Mouse (Mus musculus): ENCODE measurements around the gene Slc4a4. TPM values are rescaled to one million over a fixed set of nuclear protein-coding genes. Genes with fewer than 3 reads are reported as not detected.

Gene Slc4a4
- polyA plus RNA-seq, 1 experiment from 2014 or later: 4.6 TPM

DNA sequence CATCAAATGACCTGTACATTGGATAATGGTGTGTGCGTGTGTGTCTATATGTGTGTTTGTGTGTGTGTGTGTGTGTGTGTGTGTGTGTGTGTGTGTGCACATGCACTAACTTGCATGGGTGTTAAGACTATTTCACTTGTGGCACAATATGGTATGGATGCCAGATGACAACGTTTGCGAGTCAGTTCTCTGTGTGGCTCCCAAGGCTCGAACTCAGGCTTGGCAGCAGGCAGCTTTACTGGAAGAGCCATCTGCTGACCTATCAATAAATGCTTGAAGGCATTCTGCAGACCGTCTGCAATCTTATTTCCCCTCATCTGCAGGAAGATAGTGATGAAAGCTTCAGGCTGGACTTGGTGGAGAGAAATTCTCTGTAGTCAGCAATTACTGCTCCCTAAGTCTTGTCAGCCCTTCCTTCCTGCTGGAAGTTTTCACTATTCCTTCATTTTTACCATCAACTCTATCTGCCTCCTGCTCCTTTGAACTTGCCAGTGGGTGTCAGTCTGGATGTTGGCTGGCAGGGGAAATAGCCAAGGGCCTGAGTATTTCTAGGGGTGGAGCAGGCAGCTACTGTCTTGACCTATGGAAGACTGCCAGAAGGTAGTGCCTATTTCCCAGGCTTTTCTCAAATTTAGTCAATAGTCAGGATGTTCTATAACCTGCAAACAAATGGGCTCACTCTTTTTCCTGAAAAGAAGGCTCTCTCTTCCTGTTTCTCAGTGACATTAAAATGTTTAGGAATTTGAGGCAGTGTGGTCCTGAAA lies 73.9 kb downstream of the Slc4a4 start:
- 67% methylated on average over 5 of the region's 5 CpGs for WGBS
- peaks cover 6% of the 10 kb centered on the region; the same call in 1 of the 2 replicates for H3K4me1 ChIP-seq (replicated peaks; ENCODE audit: control insufficient read depth, insufficient read depth, low read length)
- no peaks in the 10 kb centered on the region for H3K27me3 ChIP-seq (replicated peaks; ENCODE audit: control insufficient read depth, insufficient read depth, low read length)
- H3K4me2 ChIP-seq (replicated peaks; ENCODE audit: low read depth): no peak overlapping the region
- H3K4me3 ChIP-seq (ENCODE audit: low read depth, low read length): no peak overlapping the region
- peak overlapping the region; percentile 15; the same call in 1 of the 2 replicates for H3K27ac ChIP-seq (ENCODE audit: low read depth, low read length)
- H3K9me3 ChIP-seq (ENCODE audit: control insufficient read depth): no peaks in the 10 kb centered on the region
- H3K9ac ChIP-seq (ENCODE audit: low read depth, low read length): no peak overlapping the region
- H3K36me3 ChIP-seq (ENCODE audit: control insufficient read depth, insufficient read depth): no peaks in the 10 kb centered on the region
- ATAC-seq: no peak
- TF ChIP-seq CTCF (IDR thresholded peaks at IDR 0.05; ENCODE audit: low read depth): no peak

DNA sequence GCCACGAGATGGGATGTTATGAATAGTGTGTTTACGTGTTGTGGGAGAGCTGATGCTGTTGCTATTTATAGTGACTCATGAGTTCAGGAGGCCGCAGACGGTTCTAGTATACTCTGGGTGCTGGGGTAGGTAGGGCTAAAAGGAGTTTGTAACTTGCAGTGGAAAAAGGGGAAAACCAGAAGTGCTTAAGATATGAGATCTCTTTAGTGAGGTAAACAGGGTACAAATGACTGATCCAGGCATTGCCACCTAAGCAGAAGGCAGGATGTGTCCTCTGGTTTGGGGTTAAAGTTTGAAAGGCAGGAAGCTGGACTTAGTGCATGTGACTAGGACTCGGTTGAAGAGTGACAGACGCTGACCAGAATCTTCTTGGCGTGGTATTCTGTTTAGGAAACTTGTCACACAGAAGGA lies 74.7 kb downstream of the Slc4a4 start:
- H3K4me2 ChIP-seq (replicated peaks; ENCODE audit: low read depth): no peak overlapping the region
- no peak overlapping the region for H3K4me3 ChIP-seq (ENCODE audit: low read depth, low read length)
- peak overlapping the region; percentile 28; the same call in 1 of the 2 replicates for H3K27ac ChIP-seq (ENCODE audit: low read depth, low read length)
- peaks cover 6% of the 10 kb centered on the region; the same call in 1 of the 2 replicates for H3K4me1 ChIP-seq (replicated peaks; ENCODE audit: control insufficient read depth, insufficient read depth, low read length)
- no peak overlapping the region for H3K9ac ChIP-seq (ENCODE audit: low read depth, low read length)
- 37% methylated on average over 7 of the region's 7 CpGs for WGBS
- TF ChIP-seq CTCF (IDR thresholded peaks at IDR 0.05; ENCODE audit: low read depth): no peak
- no peaks in the 10 kb centered on the region for H3K27me3 ChIP-seq (replicated peaks; ENCODE audit: control insufficient read depth, insufficient read depth, low read length)
- H3K9me3 ChIP-seq (ENCODE audit: control insufficient read depth): no peaks in the 10 kb centered on the region
- peak; percentile 79 for ATAC-seq
- no peaks in the 10 kb centered on the region for H3K36me3 ChIP-seq (ENCODE audit: control insufficient read depth, insufficient read depth)

DNA sequence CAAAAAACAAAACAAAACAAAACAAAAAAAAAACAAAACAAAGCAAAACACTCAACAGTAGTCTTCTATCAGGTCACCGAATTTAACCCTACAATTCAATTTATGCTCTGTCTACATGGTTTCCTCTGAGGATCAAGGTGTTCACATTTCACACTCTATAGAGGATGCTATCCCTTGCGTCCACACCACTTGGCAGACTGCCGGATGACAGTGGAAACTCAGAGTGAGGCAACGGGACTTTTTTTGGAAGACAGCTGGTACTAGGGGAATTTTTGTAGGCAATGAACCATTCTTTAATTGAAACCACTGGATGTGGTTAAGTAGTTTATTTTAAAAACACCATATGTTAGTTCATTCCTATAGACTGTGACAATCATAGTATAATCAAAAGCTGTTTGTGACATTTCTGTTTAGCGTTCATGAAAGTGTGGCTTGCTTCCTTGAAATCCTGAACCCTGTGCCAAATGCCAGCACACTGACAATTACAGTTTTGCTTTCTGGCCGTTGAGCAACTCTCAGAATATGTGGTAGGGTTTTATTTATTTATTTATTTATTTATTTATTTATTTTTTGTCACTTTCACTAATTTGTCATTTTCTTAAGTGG lies 78.2 kb downstream of the Slc4a4 start:
- H3K36me3 ChIP-seq (ENCODE audit: control insufficient read depth, insufficient read depth): no peaks in the 10 kb centered on the region
- ATAC-seq: no peak
- H3K4me3 ChIP-seq (ENCODE audit: low read depth, low read length): no peak overlapping the region
- no peak overlapping the region for H3K27ac ChIP-seq (ENCODE audit: low read depth, low read length)
- H3K9me3 ChIP-seq (ENCODE audit: control insufficient read depth): no peaks in the 10 kb centered on the region
- no peaks in the 10 kb centered on the region for H3K27me3 ChIP-seq (replicated peaks; ENCODE audit: control insufficient read depth, insufficient read depth, low read length)
- TF ChIP-seq CTCF (IDR thresholded peaks at IDR 0.05; ENCODE audit: low read depth): no peak
- 70% methylated on average over 6 of the region's 6 CpGs for WGBS
- H3K9ac ChIP-seq (ENCODE audit: low read depth, low read length): no peak overlapping the region
- H3K4me2 ChIP-seq (replicated peaks; ENCODE audit: low read depth): no peak overlapping the region
- H3K4me1 ChIP-seq (replicated peaks; ENCODE audit: control insufficient read depth, insufficient read depth, low read length): 0 out of 2 replicates have a peak, but pooled peaks cover 8% of the 10 kb centered on the region

DNA sequence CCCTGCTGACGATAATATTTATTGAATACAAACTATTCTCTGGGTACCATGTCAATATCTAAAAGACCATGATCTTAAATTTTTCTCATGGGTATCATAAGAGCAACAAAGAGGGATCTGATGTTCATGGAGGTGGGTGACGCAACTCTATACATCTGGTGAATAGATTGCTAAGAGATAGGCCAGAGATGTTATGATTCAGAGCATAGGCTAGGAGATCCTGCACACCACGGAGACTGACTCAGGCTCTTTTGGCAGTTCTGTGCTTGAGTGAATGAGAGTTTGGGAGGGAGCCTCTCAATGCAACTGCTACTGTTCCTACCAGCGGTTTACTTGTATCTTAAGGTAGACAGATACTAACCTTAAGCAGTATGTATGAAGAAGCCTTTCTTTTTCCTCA lies 79.9 kb downstream of the Slc4a4 start:
- no peak for ATAC-seq
- H3K27me3 ChIP-seq (replicated peaks; ENCODE audit: control insufficient read depth, insufficient read depth, low read length): no peaks in the 10 kb centered on the region

DNA sequence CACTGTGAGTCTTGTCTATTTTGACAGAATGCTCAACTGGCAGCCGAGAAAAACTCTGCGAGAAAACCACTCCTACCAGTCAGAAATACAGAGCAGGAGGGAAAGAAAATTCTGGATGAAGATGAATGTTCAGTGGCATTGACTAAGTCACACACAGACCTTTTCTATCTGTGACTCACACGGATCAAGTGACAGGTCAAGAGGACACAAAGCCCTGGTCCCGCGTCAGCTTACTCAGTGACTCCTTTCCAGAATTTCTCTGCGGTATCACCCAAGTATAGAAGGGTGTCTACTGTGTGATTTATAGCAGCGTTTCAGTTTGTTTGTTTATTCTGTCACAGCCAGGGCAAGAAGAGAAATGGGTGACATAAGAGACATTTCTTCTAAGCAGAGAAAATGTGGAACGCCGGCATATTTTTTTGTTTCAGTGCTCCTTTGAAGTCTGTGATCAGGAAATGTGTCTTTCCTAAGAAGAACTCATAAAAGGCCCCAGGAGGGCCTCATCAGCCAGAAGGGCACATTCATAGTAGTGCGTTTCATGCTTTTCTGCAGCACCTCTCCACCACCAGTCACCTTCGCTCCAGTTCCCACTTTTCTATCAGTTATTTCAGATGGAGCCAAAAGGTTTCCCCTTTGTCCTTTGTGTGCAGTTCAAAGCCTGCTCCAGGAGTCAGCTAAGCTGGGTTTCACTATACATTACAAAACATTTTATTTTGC lies 82.5 kb downstream of the Slc4a4 start:
- no peaks in the 10 kb centered on the region for H3K9me3 ChIP-seq (ENCODE audit: control insufficient read depth)
- TF ChIP-seq CTCF (IDR thresholded peaks at IDR 0.05; ENCODE audit: low read depth): no peak
- 0 out of 2 replicates have a peak overlapping the region, but pooled peaks have one; percentile 3 for H3K4me3 ChIP-seq (ENCODE audit: low read depth, low read length)
- peak overlapping the region; percentile 55 for H3K27ac ChIP-seq (ENCODE audit: low read depth, low read length)
- peak; percentile 93 for ATAC-seq
- H3K9ac ChIP-seq (ENCODE audit: low read depth, low read length): no peak overlapping the region
- H3K4me1 ChIP-seq (replicated peaks; ENCODE audit: control insufficient read depth, insufficient read depth, low read length): 0 out of 2 replicates have a peak, but pooled peaks cover 8% of the 10 kb centered on the region
- WGBS: 18% methylated on average over 11 of the region's 11 CpGs
- H3K4me2 ChIP-seq (replicated peaks; ENCODE audit: low read depth): peak overlapping the region; percentile 42
- H3K36me3 ChIP-seq (ENCODE audit: control insufficient read depth, insufficient read depth): no peaks in the 10 kb centered on the region
- H3K27me3 ChIP-seq (replicated peaks; ENCODE audit: control insufficient read depth, insufficient read depth, low read length): no peaks in the 10 kb centered on the region

More for the DNA sequence above, 79.9 kb downstream of the Slc4a4 start:
- H3K4me1 ChIP-seq (replicated peaks; ENCODE audit: control insufficient read depth, insufficient read depth, low read length): 0 out of 2 replicates have a peak, but pooled peaks cover 5% of the 10 kb centered on the region
- H3K36me3 ChIP-seq (ENCODE audit: control insufficient read depth, insufficient read depth): no peaks in the 10 kb centered on the region
- no peaks in the 10 kb centered on the region for H3K9me3 ChIP-seq (ENCODE audit: control insufficient read depth)
- no peak overlapping the region for H3K4me2 ChIP-seq (replicated peaks; ENCODE audit: low read depth)
- 89% methylated on average over 4 of the region's 4 CpGs for WGBS
- H3K4me3 ChIP-seq (ENCODE audit: low read depth, low read length): no peak overlapping the region
- no peak for TF ChIP-seq CTCF (IDR thresholded peaks at IDR 0.05; ENCODE audit: low read depth)
- no peak overlapping the region for H3K27ac ChIP-seq (ENCODE audit: low read depth, low read length)
- H3K9ac ChIP-seq (ENCODE audit: low read depth, low read length): no peak overlapping the region

DNA sequence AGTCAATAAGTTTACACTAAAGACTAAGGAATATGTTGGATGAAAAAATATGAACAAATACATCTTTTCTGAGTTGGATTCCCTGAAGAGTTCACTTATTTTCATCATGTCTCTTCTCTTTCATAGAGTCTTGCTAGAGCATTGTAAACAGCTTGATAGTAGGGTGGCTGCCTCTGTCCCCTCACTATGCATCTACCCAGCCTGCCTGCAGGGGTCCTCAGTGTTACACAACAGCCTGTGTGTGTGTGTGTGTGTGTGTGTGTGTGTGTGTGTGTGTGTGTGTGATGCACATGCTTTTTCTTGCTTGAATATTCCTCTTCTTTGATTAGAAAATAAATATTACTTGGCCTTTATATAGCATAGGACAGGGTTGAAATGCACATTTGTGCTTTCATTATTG lies 84.9 kb downstream of the Slc4a4 start:
- ATAC-seq: no peak
- peak; percentile 62 for TF ChIP-seq CTCF (IDR thresholded peaks at IDR 0.05; ENCODE audit: low read depth)
- 0 out of 2 replicates have a peak, but pooled peaks cover 8% of the 10 kb centered on the region for H3K4me1 ChIP-seq (replicated peaks; ENCODE audit: control insufficient read depth, insufficient read depth, low read length)

More for the DNA sequence above, 84.9 kb downstream of the Slc4a4 start:
- Histone ChIP-seq H3K9ac (ENCODE audit: low read depth, low read length) (no peak overlapping the region), H3K27ac (ENCODE audit: low read depth, low read length) (no peak overlapping the region), H3K4me2 (replicated peaks; ENCODE audit: low read depth) (no peak overlapping the region), H3K27me3 (replicated peaks; ENCODE audit: control insufficient read depth, insufficient read depth, low read length) (no peaks in the 10 kb centered on the region), H3K4me3 (ENCODE audit: low read depth, low read length) (no peak overlapping the region), H3K9me3 (ENCODE audit: control insufficient read depth) (no peaks in the 10 kb centered on the region), H3K36me3 (ENCODE audit: control insufficient read depth, insufficient read depth) (no peaks in the 10 kb centered on the region)
